ENCODE assay signal across 9 mouse cellular contexts in genomic region chr15:25767777-25768176, GRCm38 (mm10).
DNase-seq lines count a peak whose midpoint lies in the region; ATAC-seq lines count a peak whose summit lies in the region.
"Had no signal": no experiment of that assay in that cellular context is flagged by ENCODE, and none has a peak within 500 bp of the region (broad histone marks: within the 10 kb centered on the region; RNA-seq: fewer than 3 reads in every experiment).

No protein-coding gene starts in this region.

- 48% methylated on average over 6 of the region's 6 CpGs for WGBS in kidney, embryonic 15.5 days
- 18% methylated on average over 6 of the region's 6 CpGs for WGBS in heart, embryonic 15.5 days

- no peak overlapping the region for H3K9ac ChIP-seq in kidney, embryonic 15.5 days
- no peak overlapping the region for H3K9ac ChIP-seq in heart, embryonic 15.5 days
- H3K9ac ChIP-seq: liver, embryonic 15.5 days had no signal

- H3K4me3 ChIP-seq in kidney, embryonic 15.5 days (replicated peaks), result no peak overlapping the region
- H3K4me3 ChIP-seq in heart, embryonic 15.5 days, result no peak overlapping the region
- H3K4me3 ChIP-seq: liver, embryonic 15.5 days had no signal

- H3K27me3 ChIP-seq in kidney, embryonic 15.5 days, result no peaks in the 10 kb centered on the region
- no peaks in the 10 kb centered on the region for H3K27me3 ChIP-seq in heart, embryonic 15.5 days
- H3K27me3 ChIP-seq: liver, embryonic 15.5 days had no signal

- peaks cover 24% of the 10 kb centered on the region for H3K36me3 ChIP-seq in kidney, embryonic 15.5 days
- no peaks in the 10 kb centered on the region for H3K36me3 ChIP-seq in heart, embryonic 15.5 days
- H3K36me3 ChIP-seq: liver, embryonic 15.5 days had no signal

- H3K4me1 ChIP-seq in kidney, embryonic 15.5 days, result peaks cover 34% of the 10 kb centered on the region
- H3K4me1 ChIP-seq in heart, embryonic 15.5 days (replicated peaks), result peaks cover 41% of the 10 kb centered on the region
- H3K4me1 ChIP-seq: liver, embryonic 15.5 days had no signal

- H3K9me3 ChIP-seq in kidney, embryonic 15.5 days (replicated peaks), result no peaks in the 10 kb centered on the region
- H3K9me3 ChIP-seq in heart, embryonic 15.5 days (replicated peaks), result no peaks in the 10 kb centered on the region
- H3K9me3 ChIP-seq: liver, embryonic 15.5 days had no signal

- peak overlapping the region; percentile 76 for H3K27ac ChIP-seq in kidney, embryonic 15.5 days
- H3K27ac ChIP-seq in heart, embryonic 15.5 days, result peak overlapping the region; percentile 82
- H3K27ac ChIP-seq: liver, embryonic 15.5 days had no signal

- no peak for ATAC-seq in kidney, embryonic 15.5 days (replicated peaks; ENCODE audit: low FRiP score)
- peak; percentile 50 for ATAC-seq in heart, embryonic 15.5 days (replicated peaks; ENCODE audit: insufficient number of reproducible peaks, insufficient read depth, low FRiP score, low read depth)

- no peak overlapping the region for H3K4me2 ChIP-seq in kidney, embryonic 15.5 days
- H3K4me2 ChIP-seq in heart, embryonic 15.5 days, result peak overlapping the region; percentile 9; the same call in 1 of the 2 replicates
- H3K4me2 ChIP-seq: liver, embryonic 15.5 days had no signal

- DNase-seq in kidney, adult 11 months, result no peak
- DNase-seq in ZHBTc4 (ENCODE audit: low read depth, low spot score), result peak; percentile 86
- DNase-seq in lung, postnatal 14 days, result peak; percentile 19
- DNase-seq in urinary bladder, adult 18-20 months (ENCODE audit: low spot score in 2 of 2), result no peak
- DNase-seq in left cerebral cortex, adult 11 months (ENCODE audit: low spot score), result no peak
- DNase-seq: cerebellum, postnatal 25 days had no signal

Comparison
In these comparisons a context has a peak if more than half of its experiments do, and no peak if none do; other contexts are left out.
1. DNase-seq: peak in ZHBTc4 (single experiment) and lung, postnatal 14 days (single experiment); none in kidney, adult 11 months (single experiment), urinary bladder, adult 18-20 months (0 of 2) and left cerebral cortex, adult 11 months (single experiment).